Mouse (Mus musculus): ENCODE results near the gene Pcgf1. TPM values are rescaled to one million over a fixed set of nuclear protein-coding genes. Genes with fewer than 3 reads are reported as not detected.
A peak's percentile ranks its signal among the peaks of the same experiment; 100 is the strongest.

The Pcgf1 gene
- polyA plus RNA-seq, 1 experiment from 2014 or later = 34.3 TPM

DNA sequence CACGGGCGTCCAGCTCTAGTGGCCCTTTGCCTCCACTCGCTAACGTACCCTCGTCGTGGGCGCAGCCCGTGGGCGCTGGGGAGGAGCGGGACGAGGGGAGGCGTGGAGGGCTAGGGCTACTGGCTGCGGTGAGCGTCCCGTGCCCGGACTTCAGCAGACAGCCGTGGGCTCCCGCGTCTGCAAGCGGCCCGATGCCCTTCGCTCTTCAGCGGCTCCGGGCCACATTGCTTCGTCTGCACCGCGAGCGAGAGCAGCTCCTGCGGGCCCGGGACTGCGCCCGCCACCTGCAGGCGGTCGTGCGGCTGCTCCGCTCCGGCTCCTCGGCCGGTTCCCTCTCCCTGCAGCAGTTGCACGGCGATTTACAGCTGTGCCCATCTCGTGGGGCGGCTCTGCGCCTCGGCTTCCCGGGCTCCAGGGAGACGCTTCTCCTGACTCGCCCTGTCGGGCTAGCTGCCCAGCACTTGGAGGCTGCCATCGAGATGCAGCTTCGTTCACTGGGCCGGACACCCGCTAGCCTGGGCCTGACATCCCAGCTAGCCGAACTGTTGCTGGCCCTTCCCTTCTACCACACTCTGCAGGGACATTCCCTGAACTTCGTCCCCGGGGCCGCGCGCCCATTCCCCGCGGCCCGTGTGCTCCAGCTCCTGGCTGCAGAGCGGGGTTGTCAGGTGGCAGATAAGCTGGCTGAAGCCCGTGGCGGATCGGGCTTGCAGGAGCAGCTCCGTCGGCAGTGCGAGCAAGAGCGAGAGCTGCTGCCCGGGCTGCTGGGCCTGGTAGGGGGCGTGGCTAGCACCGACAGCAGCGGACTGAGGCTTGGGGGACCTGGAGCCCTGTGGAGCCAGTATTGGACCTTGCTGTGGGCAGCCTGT is 24.3 kb downstream of the Pcgf1 start:
- H3K9ac ChIP-seq (ENCODE audit: low read length) = peak overlapping the region; percentile 77
- peak overlapping the region; percentile 26 for H3K27ac ChIP-seq (ENCODE audit: low read depth, low read length)
- peaks cover 2% of the 10 kb centered on the region; the same call in 1 of the 2 replicates for H3K27me3 ChIP-seq (ENCODE audit: control insufficient read depth, insufficient read depth, low read length)
- WGBS = under 1% methylated on average over 73 of the region's 74 CpGs
- H3K4me3 ChIP-seq (ENCODE audit: low read depth, low read length) = peak overlapping the region; percentile 72
- no peaks in the 10 kb centered on the region for H3K9me3 ChIP-seq (ENCODE audit: control insufficient read depth, low read length)
- peaks cover 9% of the 10 kb centered on the region; the same call in 1 of the 2 replicates for H3K4me1 ChIP-seq (replicated peaks; ENCODE audit: control insufficient read depth, insufficient read depth, low read length)
- peak overlapping the region; percentile 90 for H3K4me2 ChIP-seq (ENCODE audit: low read depth, low read length, severe bottlenecking)
- no peaks in the 10 kb centered on the region for H3K36me3 ChIP-seq (ENCODE audit: control insufficient read depth, insufficient read depth, low read length)
- ATAC-seq (replicated peaks; ENCODE audit: low FRiP score) (peak; percentile 76), DNase-seq (ENCODE audit: low spot score) (peak; percentile 84)

DNA sequence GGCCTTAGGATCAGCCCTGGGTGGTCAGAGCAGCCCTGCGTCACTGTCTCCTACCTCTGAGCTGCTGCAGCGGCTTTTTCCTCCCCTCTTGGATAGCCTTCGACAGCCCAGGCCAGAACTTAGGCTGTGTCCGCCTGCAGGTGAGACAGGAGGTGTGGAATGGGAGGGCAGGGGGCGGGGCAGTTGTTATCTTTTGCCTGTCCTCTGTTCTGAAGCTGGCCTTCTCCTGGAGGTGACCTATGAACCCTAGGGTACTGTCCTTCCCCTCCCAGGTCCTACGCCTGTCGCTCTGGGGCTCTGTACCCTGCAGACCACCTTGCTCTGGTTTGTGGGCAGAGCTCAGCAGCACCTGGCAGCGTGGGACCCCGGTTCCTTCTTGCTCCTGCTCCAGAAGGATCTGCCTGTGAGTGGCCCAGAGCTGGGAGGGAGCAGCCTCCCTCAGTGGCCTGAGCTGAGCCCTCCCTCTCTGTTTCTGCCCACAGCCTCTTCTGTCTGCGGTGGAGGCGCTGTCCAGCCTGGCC is 25.5 kb downstream of the Pcgf1 start:
- H3K27me3 ChIP-seq (ENCODE audit: control insufficient read depth, insufficient read depth, low read length) = peaks cover 2% of the 10 kb centered on the region; the same call in 1 of the 2 replicates
- H3K9me3 ChIP-seq (ENCODE audit: control insufficient read depth, low read length) = no peaks in the 10 kb centered on the region
- no peak overlapping the region for H3K4me2 ChIP-seq (ENCODE audit: low read depth, low read length, severe bottlenecking)
- DNase-seq (ENCODE audit: low spot score) (peak; percentile 58), ATAC-seq (replicated peaks; ENCODE audit: low FRiP score) (no peak)
- no peak overlapping the region; the same call in 1 of the 2 replicates for H3K9ac ChIP-seq (ENCODE audit: low read length)
- H3K4me3 ChIP-seq (ENCODE audit: low read depth, low read length) = no peak overlapping the region
- H3K4me1 ChIP-seq (replicated peaks; ENCODE audit: control insufficient read depth, insufficient read depth, low read length) = peaks cover 14% of the 10 kb centered on the region
- WGBS = 38% methylated on average over 11 of the region's 11 CpGs
- H3K27ac ChIP-seq (ENCODE audit: low read depth, low read length) = no peak overlapping the region
- no peaks in the 10 kb centered on the region for H3K36me3 ChIP-seq (ENCODE audit: control insufficient read depth, insufficient read depth, low read length)

DNA sequence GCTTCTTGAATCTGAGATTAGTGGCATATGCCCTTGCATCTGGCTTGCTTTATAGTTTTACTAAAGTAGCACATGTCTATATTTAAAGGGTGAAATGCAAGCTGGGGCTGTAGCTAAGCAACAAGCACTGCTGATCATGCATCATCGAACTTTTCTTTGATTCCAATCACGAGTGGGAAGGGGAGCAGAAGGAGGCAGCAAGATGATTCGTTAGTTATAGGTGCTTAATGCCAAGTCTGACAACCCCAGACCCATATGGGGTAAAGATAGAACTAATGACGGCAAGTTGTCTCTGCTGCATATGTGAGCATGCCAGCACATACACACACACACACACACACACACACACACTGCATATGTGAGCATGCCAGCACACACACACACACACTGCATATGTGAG is 26.5 kb downstream of the Pcgf1 start:
- Histone ChIP-seq H3K9ac (ENCODE audit: low read length) (no peak overlapping the region), H3K27me3 (ENCODE audit: control insufficient read depth, insufficient read depth, low read length) (peaks cover 2% of the 10 kb centered on the region; the same call in 1 of the 2 replicates), H3K4me2 (ENCODE audit: low read depth, low read length, severe bottlenecking) (no peak overlapping the region), H3K9me3 (ENCODE audit: control insufficient read depth, low read length) (no peaks in the 10 kb centered on the region), H3K4me1 (replicated peaks; ENCODE audit: control insufficient read depth, insufficient read depth, low read length) (peaks cover 19% of the 10 kb centered on the region), H3K27ac (ENCODE audit: low read depth, low read length) (no peak overlapping the region), H3K4me3 (ENCODE audit: low read depth, low read length) (no peak overlapping the region), H3K36me3 (ENCODE audit: control insufficient read depth, insufficient read depth, low read length) (no peaks in the 10 kb centered on the region)
- ATAC-seq (replicated peaks; ENCODE audit: low FRiP score) (no peak), DNase-seq (ENCODE audit: low spot score) (no peak)
- 74% methylated on average over 4 of the region's 4 CpGs for WGBS

DNA sequence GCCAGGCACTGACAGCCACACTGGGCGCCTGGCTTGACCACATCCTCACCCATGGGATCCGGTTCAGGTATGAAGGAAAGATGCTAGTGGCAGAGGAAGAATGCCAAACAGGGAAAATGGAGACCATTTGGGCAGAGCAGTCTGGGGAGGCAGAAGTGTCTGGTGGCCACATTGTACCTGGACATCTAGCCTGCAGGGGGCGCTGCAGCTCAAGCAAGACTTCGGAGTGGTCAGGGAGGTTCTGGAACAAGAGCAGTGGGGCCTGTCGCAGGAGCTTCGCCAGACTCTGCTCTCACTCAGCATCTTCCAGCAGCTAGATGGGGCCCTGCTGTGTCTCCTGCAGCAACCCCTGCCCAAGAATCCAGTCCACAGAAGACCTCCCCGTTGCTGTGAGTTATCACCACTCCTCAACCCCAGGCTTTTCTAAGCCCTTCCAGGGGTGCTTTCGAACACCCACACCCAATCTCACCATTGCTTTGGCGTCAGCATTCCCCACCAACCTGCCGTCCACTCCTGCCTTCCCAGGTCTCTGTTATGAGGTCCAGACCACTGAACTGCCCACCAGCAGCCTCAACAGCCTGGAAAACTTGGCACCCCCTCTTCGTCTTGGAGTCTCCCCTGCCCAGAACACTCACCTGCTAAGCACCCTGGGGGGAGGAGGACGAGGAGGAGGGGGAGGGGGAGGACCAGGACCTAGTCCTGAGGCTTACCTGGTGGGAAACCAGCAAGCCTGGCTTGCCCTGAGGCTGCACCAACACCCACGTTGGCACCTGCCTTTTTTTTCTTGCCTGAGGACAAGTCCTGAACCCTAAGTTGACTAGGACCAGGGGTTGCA is 30.1 kb downstream of the Pcgf1 start:
- Histone ChIP-seq H3K27ac (ENCODE audit: low read depth, low read length) (no peak overlapping the region), H3K4me1 (replicated peaks; ENCODE audit: control insufficient read depth, insufficient read depth, low read length) (peaks cover 19% of the 10 kb centered on the region), H3K9me3 (ENCODE audit: control insufficient read depth, low read length) (no peaks in the 10 kb centered on the region), H3K36me3 (ENCODE audit: control insufficient read depth, insufficient read depth, low read length) (no peaks in the 10 kb centered on the region), H3K27me3 (ENCODE audit: control insufficient read depth, insufficient read depth, low read length) (peaks cover 2% of the 10 kb centered on the region; the same call in 1 of the 2 replicates), H3K4me2 (ENCODE audit: low read depth, low read length, severe bottlenecking) (peak overlapping the region; percentile 85), H3K4me3 (ENCODE audit: low read depth, low read length) (peak overlapping the region; percentile 76), H3K9ac (ENCODE audit: low read length) (peak overlapping the region; percentile 83)
- ATAC-seq (replicated peaks; ENCODE audit: low FRiP score) (peak; percentile 66), DNase-seq (ENCODE audit: low spot score) (peak; percentile 92)
- WGBS = 34% methylated on average over 13 of the region's 13 CpGs

DNA sequence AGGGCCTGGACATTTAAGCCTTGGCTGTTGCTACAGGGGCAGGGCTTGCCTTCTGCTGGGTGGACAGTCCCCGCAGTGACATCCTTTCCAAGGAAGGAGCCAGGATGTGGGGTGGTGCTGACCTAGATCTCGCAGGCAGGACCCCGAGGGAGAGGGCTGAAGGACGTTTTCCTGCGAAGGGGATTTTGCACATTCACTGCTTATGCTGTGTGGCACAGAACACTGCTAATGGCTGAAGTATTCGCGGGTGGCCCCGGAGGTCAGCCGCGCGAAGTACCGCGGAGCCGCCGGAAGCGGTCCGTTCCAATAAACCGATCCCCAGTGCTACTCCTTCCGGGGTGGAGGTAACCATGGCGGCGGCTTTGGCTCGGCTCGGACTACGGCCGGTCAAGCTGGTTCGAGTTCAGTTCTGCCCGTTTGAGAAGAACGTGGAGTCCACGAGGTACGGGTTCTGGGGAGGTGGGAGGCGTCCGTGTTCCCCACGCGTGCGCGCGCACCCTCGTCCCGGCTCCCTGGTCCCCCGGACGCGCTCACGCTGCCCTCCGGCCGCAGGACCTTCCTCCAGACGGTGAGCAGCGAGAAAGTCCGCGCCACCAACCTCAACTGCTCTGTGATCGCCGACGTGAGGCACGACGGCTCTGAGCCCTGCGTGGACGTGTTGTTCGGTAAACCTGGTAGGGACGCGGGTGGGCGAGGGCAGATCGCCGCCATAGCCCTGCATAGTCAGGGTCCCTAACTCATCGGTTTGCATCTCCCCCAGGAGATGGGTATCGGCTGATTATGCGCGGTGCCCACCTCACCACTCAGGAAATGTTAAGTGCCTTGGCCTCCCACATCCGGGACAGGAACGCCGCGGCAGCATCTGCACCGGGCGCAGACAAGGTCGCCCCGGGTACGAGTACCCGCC is 31.3 kb downstream of the Pcgf1 start, which contains the start of gene Mrpl53:
Mrpl53 (plus strand) TSS at position 279 of the 907 bp plus-strand sequence.
- H3K27ac ChIP-seq (ENCODE audit: low read depth, low read length) = peak within 1 kb of the TSS; percentile 70
- H3K4me1 ChIP-seq (replicated peaks; ENCODE audit: control insufficient read depth, insufficient read depth, low read length) = peaks cover 15% of the 10 kb centered on the region
- H3K27me3 ChIP-seq (ENCODE audit: control insufficient read depth, insufficient read depth, low read length) = no peaks in the 10 kb centered on the region
- ATAC-seq (replicated peaks; ENCODE audit: low FRiP score) = peak; percentile 88
- H3K36me3 ChIP-seq (ENCODE audit: control insufficient read depth, insufficient read depth, low read length) = no peaks in the 10 kb centered on the region
- under 1% methylated on average over 76 of the region's 76 CpGs for WGBS
- H3K4me2 ChIP-seq (ENCODE audit: low read depth, low read length, severe bottlenecking) = peak within 1 kb of the TSS; percentile 85
- H3K4me3 ChIP-seq (ENCODE audit: low read depth, low read length) = peak within 1 kb of the TSS; percentile 76
- no peaks in the 10 kb centered on the region for H3K9me3 ChIP-seq (ENCODE audit: control insufficient read depth, low read length)
- DNase-seq (ENCODE audit: low spot score) = peak; percentile 87
- H3K9ac ChIP-seq (ENCODE audit: low read length) = peak within 1 kb of the TSS; percentile 83

DNA sequence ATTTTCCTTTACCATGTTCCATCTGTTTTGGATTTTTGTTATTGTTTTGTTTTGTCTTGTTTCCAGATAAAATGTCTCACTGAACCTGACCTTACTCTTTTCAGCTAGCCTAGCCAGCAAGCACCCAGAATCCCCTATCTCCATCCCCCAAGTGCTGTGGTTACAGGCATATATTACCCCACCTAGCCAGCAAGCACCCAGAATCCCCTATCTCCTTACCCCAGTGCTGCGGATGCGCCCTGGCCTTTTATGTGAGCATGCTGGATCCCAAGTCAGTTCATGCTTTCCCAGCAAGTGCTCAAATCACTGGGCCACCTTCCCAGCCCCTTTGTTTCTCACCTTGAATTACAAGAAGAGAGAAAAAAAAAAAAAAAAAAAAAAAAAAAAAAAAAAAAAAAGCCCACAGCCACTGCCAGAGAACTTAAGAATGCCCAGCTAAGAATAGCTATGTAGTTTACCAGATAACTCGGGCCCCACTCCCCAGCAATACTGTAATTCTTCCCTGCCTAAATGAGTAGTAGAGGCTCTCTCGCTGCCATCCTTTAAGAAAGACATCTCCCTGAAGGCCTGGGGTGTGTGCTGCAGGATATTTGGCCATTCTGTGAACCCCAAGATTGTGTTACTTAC is 34.0 kb downstream of the Pcgf1 start:
- no peak overlapping the region for H3K4me2 ChIP-seq (ENCODE audit: low read depth, low read length, severe bottlenecking)
- H3K9ac ChIP-seq (ENCODE audit: low read length) = no peak overlapping the region
- no peaks in the 10 kb centered on the region for H3K27me3 ChIP-seq (ENCODE audit: control insufficient read depth, insufficient read depth, low read length)
- no peaks in the 10 kb centered on the region for H3K9me3 ChIP-seq (ENCODE audit: control insufficient read depth, low read length)
- H3K4me3 ChIP-seq (ENCODE audit: low read depth, low read length) = no peak overlapping the region
- H3K4me1 ChIP-seq (replicated peaks; ENCODE audit: control insufficient read depth, insufficient read depth, low read length) = peaks cover 20% of the 10 kb centered on the region
- ATAC-seq (replicated peaks; ENCODE audit: low FRiP score) = no peak
- H3K36me3 ChIP-seq (ENCODE audit: control insufficient read depth, insufficient read depth, low read length) = no peaks in the 10 kb centered on the region
- no peak overlapping the region for H3K27ac ChIP-seq (ENCODE audit: low read depth, low read length)
- DNase-seq (ENCODE audit: low spot score) = no peak
- 90% methylated on average over 4 of the region's 4 CpGs for WGBS

DNA sequence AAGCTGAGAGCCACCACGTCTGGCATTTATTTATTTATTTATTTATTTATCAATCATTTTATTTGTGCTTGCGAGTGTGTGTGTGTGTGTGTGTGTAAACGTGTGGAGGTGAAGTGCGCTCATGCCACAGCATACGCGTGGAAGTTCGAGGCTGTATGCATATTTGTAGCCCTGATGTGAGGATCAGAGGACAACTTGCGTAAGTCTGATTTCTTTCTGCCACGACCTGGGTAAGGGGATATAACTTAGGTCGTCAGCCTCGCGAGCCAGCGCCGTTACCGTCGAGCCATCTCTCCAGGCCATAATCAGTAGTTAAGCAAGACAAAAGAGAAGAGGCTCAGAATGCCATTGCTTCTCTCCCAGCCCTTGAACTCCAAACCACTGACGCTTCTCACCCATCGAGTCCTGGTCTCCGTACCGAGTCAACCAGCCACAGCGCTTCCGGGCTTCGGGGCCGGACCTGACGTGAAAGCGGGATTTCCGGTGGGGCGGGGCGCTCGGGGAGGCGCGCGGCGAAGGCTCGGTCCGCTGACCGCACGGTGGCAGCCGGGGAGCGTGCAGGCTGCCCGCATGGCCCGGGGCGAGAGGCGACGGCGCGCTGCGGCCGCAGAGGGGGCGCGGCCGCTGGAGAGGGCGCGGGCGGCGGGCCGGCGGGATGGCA is 37.5 kb downstream of the Pcgf1 start, which contains the start of gene Mogs:
Mogs (plus strand) TSS at position 486 of the 661 bp plus-strand sequence.
- Histone ChIP-seq H3K4me2 (ENCODE audit: low read depth, low read length, severe bottlenecking) (peak within 1 kb of the TSS; percentile 96), H3K9me3 (ENCODE audit: control insufficient read depth, low read length) (no peaks in the 10 kb centered on the region), H3K4me1 (replicated peaks; ENCODE audit: control insufficient read depth, insufficient read depth, low read length) (peaks cover 10% of the 10 kb centered on the region; the same call in 1 of the 2 replicates), H3K27ac (ENCODE audit: low read depth, low read length) (peak within 1 kb of the TSS; percentile 44), H3K4me3 (ENCODE audit: low read depth, low read length) (peak within 1 kb of the TSS; percentile 87), H3K36me3 (ENCODE audit: control insufficient read depth, insufficient read depth, low read length) (no peaks in the 10 kb centered on the region; the same call in none of the 2 replicates), H3K27me3 (ENCODE audit: control insufficient read depth, insufficient read depth, low read length) (no peaks in the 10 kb centered on the region), H3K9ac (ENCODE audit: low read length) (peak within 1 kb of the TSS; percentile 85)
- ATAC-seq (replicated peaks; ENCODE audit: low FRiP score) = peak; percentile 89
- WGBS = 1% methylated on average over 56 of the region's 58 CpGs
- DNase-seq (ENCODE audit: low spot score) = peak; percentile 95

All from forebrain, embryonic 11.5 days (tissue).